Mouse (Mus musculus): ENCODE data around the gene Pafah1b1. TPM values are rescaled to one million over a fixed set of nuclear protein-coding genes. Genes with fewer than 3 reads are reported as not detected.

The Pafah1b1 gene
- polyA plus RNA-seq (2014; fragmentation: Illumina TruSeq; extraction: RNeasy Lipid Tissue Mini Kit (QIAGEN cat#74804); ENCODE audit: low read depth, low replicate concordance) = 1,245 TPM

GRCm38 (mm10) chr11:74724235-74724791 is at the start of gene Pafah1b1:
TSS of gene Pafah1b1 (minus strand) at chr11:74724670.

GRCm38 (mm10) chr11:74770595-74771207 is 46.2 kb upstream of the Pafah1b1 start, which contains the start of gene Mettl16:
TSS of gene Mettl16 (plus strand) at chr11:74770830.

GRCm38 (mm10) chr11:74649095-74649646 is 75.3 kb downstream of the Pafah1b1 start, which contains the start of gene Cluh:
TSS of gene Cluh (plus strand) at chr11:74649495.

Other genes starting within 250 kb of the Pafah1b1 start
- gene Rap1gap2, start 113.8 kb downstream of the Pafah1b1 start, polyA plus RNA-seq (2014; fragmentation: Illumina TruSeq; extraction: RNeasy Lipid Tissue Mini Kit (QIAGEN cat#74804); ENCODE audit: low read depth, low replicate concordance) = 0.62 TPM
- 0.45 TPM for gene Ccdc92b, start 105.1 kb downstream of the Pafah1b1 start, polyA plus RNA-seq (2014; fragmentation: Illumina TruSeq; extraction: RNeasy Lipid Tissue Mini Kit (QIAGEN cat#74804); ENCODE audit: low read depth, low replicate concordance)
- gene Cluh, start 75.2 kb downstream of the Pafah1b1 start, polyA plus RNA-seq (2014; fragmentation: Illumina TruSeq; extraction: RNeasy Lipid Tissue Mini Kit (QIAGEN cat#74804); ENCODE audit: low read depth, low replicate concordance) = 6.2 TPM
- 25.9 TPM for gene Mettl16, start 46.2 kb upstream of the Pafah1b1 start, polyA plus RNA-seq (2014; fragmentation: Illumina TruSeq; extraction: RNeasy Lipid Tissue Mini Kit (QIAGEN cat#74804); ENCODE audit: low read depth, low replicate concordance)
- 3.6 TPM for gene Mnt, start 106.2 kb upstream of the Pafah1b1 start, polyA plus RNA-seq (2014; fragmentation: Illumina TruSeq; extraction: RNeasy Lipid Tissue Mini Kit (QIAGEN cat#74804); ENCODE audit: low read depth, low replicate concordance)
- 1.6 TPM for gene Sgsm2, start 172.4 kb upstream of the Pafah1b1 start, polyA plus RNA-seq (2014; fragmentation: Illumina TruSeq; extraction: RNeasy Lipid Tissue Mini Kit (QIAGEN cat#74804); ENCODE audit: low read depth, low replicate concordance)
- 24.5 TPM for gene Tsr1, start 173.4 kb upstream of the Pafah1b1 start, polyA plus RNA-seq (2014; fragmentation: Illumina TruSeq; extraction: RNeasy Lipid Tissue Mini Kit (QIAGEN cat#74804); ENCODE audit: low read depth, low replicate concordance)
- 41.4 TPM for gene Smg6, start 201.2 kb upstream of the Pafah1b1 start, polyA plus RNA-seq (2014; fragmentation: Illumina TruSeq; extraction: RNeasy Lipid Tissue Mini Kit (QIAGEN cat#74804); ENCODE audit: low read depth, low replicate concordance)
- 86.2 TPM for gene Srr, start 201.3 kb upstream of the Pafah1b1 start, polyA plus RNA-seq (2014; fragmentation: Illumina TruSeq; extraction: RNeasy Lipid Tissue Mini Kit (QIAGEN cat#74804); ENCODE audit: low read depth, low replicate concordance)